Mouse (Mus musculus): Measurements from ENCODE around the gene Apoc3. TPM values are rescaled to one million over a fixed set of nuclear protein-coding genes. Genes with fewer than 3 reads are reported as not detected.

The Apoc3 gene
- not detected in 2 replicates for polyA plus RNA-seq (2014; fragmentation: Nextera tagmentation; extraction: Ambion mirVana)

DNA sequence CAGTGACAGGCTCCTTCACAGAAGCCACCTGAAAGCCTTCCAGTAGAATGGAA lies at the start of gene Apoc3:
TSS of gene Apoc3 (minus strand) at position 41 of the 53 bp plus-strand sequence.
- H3K9ac ChIP-seq (ENCODE audit: low read length): no peak within 1 kb of the TSS
- no peak within 1 kb of the TSS for H3K27ac ChIP-seq (ENCODE audit: low read depth, low read length)
- no peak for DNase-seq (ENCODE audit: low spot score)
- no peaks in the 10 kb centered on the region for H3K4me1 ChIP-seq (ENCODE audit: control insufficient read depth, insufficient read depth, low read length)
- no peak within 1 kb of the TSS for H3K4me2 ChIP-seq (ENCODE audit: low read depth)
- no peaks in the 10 kb centered on the region for H3K36me3 ChIP-seq (ENCODE audit: control insufficient read depth, insufficient read depth, low read length)
- H3K4me3 ChIP-seq (ENCODE audit: low read depth, low read length): no peak within 1 kb of the TSS
- no peak for ATAC-seq (ENCODE audit: insufficient read depth, low FRiP score, low TSS enrichment)
- H3K9me3 ChIP-seq (ENCODE audit: control insufficient read depth, low read length): no peaks in the 10 kb centered on the region
- no peaks in the 10 kb centered on the region for H3K27me3 ChIP-seq (ENCODE audit: control insufficient read depth, insufficient read depth, low read length)

DNA sequence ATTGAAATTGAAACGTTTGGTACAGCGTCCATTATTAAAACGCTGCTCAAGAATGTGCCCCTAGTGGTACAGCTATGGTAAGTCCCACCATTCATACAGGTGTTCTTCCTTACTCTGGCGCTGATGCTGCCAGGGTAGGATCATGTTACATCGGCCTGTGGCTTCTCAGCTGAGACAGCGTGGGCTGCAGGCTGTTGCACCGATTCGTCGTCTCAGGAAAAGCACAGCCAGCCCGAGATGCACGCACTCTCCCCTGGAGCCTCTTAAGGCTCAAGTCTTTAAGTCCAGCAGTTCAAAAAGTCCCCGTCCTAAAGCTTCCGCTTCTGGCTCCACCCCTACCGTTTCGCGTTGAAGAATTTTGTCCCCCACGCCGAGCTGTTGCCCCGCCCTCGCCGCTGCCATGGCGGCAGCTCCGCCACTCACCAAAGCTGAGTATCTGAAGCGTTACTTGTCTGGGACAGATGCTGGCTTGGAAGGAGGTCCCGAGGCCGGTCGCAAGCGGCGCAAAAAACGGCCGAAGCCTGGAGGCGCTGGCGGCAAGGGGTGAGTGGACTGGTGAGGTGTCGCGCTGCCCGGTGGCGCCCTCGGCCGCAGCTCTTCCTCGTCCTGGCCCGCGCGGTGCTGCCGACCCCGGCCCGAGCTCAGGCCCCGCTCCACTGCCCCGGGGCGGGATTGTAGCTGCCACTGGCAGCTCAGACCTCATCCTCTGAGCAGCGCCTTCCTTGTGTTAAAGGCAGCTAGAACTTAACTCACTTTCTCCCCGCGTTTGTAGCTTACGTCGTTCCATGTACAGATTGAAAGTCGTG lies 47.4 kb upstream of the Apoc3 start, which contains the start of gene Bud13:
TSS of gene Bud13 (plus strand) at position 378 of the 806 bp plus-strand sequence.
- H3K4me3 ChIP-seq (ENCODE audit: low read depth, low read length): peak within 1 kb of the TSS; percentile 92
- H3K9ac ChIP-seq (ENCODE audit: low read length): peak within 1 kb of the TSS; percentile 90
- no peaks in the 10 kb centered on the region for H3K27me3 ChIP-seq (ENCODE audit: control insufficient read depth, insufficient read depth, low read length)
- H3K4me2 ChIP-seq (ENCODE audit: low read depth): peak within 1 kb of the TSS; percentile 76
- DNase-seq (ENCODE audit: low spot score) (peak; percentile 92), ATAC-seq (ENCODE audit: insufficient read depth, low FRiP score, low TSS enrichment) (peak; percentile 78)
- no peaks in the 10 kb centered on the region for H3K9me3 ChIP-seq (ENCODE audit: control insufficient read depth, low read length)
- peak within 1 kb of the TSS; percentile 60; the same call in 1 of the 2 replicates for H3K27ac ChIP-seq (ENCODE audit: low read depth, low read length)
- under 1% methylated on average over 55 of the region's 55 CpGs for WGBS
- H3K36me3 ChIP-seq (ENCODE audit: control insufficient read depth, insufficient read depth, low read length): peaks cover 13% of the 10 kb centered on the region
- H3K4me1 ChIP-seq (ENCODE audit: control insufficient read depth, insufficient read depth, low read length): peaks cover 6% of the 10 kb centered on the region

DNA sequence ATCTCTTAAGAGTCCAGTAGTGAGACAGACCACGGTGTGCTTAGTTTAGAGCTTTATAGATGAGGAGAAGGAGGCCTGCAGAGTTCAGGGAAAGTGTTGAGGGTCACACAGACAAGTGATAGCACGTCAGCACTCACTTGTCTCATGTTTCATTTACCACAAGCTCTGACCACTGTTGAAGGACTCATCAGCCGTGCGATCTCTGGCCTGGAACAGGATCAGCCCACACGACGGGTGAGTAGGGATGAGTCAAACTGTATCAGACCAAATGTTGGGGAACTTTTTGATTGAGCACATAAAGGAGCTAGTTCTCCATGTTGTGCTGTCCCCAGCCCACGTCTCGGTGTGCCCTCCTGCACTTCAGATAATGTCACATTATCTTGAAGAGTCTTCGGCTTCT lies 39.1 kb upstream of the Apoc3 start:
- H3K4me3 ChIP-seq (ENCODE audit: low read depth, low read length): no peak overlapping the region
- peaks cover 8% of the 10 kb centered on the region for H3K36me3 ChIP-seq (ENCODE audit: control insufficient read depth, insufficient read depth, low read length)
- no peaks in the 10 kb centered on the region for H3K9me3 ChIP-seq (ENCODE audit: control insufficient read depth, low read length)
- no peak overlapping the region for H3K9ac ChIP-seq (ENCODE audit: low read length)
- DNase-seq (ENCODE audit: low spot score): no peak
- H3K4me1 ChIP-seq (ENCODE audit: control insufficient read depth, insufficient read depth, low read length): no peaks in the 10 kb centered on the region
- no peak for ATAC-seq (ENCODE audit: insufficient read depth, low FRiP score, low TSS enrichment)
- 92% methylated on average over 9 of the region's 9 CpGs for WGBS
- no peaks in the 10 kb centered on the region for H3K27me3 ChIP-seq (ENCODE audit: control insufficient read depth, insufficient read depth, low read length)
- no peak overlapping the region for H3K27ac ChIP-seq (ENCODE audit: low read depth, low read length)
- no peak overlapping the region for H3K4me2 ChIP-seq (ENCODE audit: low read depth)

DNA sequence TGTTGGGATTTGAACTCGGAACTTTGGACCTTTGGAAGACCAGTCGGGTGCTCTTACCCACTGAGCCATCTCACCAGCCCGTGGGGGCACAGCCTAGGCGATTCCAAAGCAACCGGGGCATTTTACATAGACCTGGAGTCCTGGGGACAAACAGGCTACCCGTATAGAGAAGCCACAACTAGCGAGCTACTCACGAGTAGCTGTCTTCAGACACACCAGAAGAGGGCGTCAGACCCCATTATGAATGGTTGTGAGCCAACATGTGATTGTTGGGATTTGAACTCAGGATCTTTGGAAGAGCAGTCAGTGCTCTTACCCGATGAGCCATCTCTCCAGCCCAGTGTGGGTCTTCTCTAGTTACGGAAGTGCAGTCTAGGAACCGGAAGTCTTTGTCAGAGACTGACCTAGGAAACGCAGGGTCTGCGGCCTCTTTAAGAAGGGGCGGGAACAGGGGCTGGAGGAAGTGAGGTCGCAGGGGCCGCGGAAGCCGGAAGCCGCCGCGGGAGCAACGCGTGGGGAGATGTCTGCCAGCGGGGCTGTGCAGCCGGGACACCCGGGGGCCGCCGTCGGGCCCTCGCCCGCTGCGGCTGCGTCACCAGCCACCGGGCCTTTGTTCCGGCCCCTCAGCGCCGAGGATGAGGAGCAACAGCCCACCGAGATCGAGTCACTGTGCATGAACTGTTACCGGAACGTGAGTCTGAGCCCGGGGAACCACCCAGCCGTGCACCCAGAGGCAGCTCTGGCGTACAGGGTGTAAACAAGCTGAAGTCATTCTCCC lies 37.4 kb upstream of the Apoc3 start, which contains the start of gene Zpr1:
TSS of gene Zpr1 (plus strand) at position 388 of the 778 bp plus-strand sequence.
- Histone ChIP-seq H3K9ac (ENCODE audit: low read length) (peak within 1 kb of the TSS; percentile 58), H3K36me3 (ENCODE audit: control insufficient read depth, insufficient read depth, low read length) (peaks cover 2% of the 10 kb centered on the region; the same call in 1 of the 2 replicates), H3K4me2 (ENCODE audit: low read depth) (peak within 1 kb of the TSS; percentile 73), H3K9me3 (ENCODE audit: control insufficient read depth, low read length) (no peaks in the 10 kb centered on the region), H3K4me1 (ENCODE audit: control insufficient read depth, insufficient read depth, low read length) (no peaks in the 10 kb centered on the region), H3K27ac (ENCODE audit: low read depth, low read length) (no peak within 1 kb of the TSS), H3K27me3 (ENCODE audit: control insufficient read depth, insufficient read depth, low read length) (no peaks in the 10 kb centered on the region), H3K4me3 (ENCODE audit: low read depth, low read length) (peak within 1 kb of the TSS; percentile 73)
- 5% methylated on average over 45 of the region's 45 CpGs for WGBS
- ATAC-seq (ENCODE audit: insufficient read depth, low FRiP score, low TSS enrichment) (peak; percentile 96), DNase-seq (ENCODE audit: low spot score) (peak; percentile 90)

GRCm38 (mm10) chr9:46272070-46272469 lies 36.6 kb upstream of the Apoc3 start:
- 90% methylated on average over 9 of the region's 9 CpGs for whole genome bisulfite sequencing
- Histone ChIP-seq H3K4me3 (ENCODE audit: low read depth, low read length) (no peak overlapping the region), H3K36me3 (ENCODE audit: control insufficient read depth, insufficient read depth, low read length) (peaks cover 2% of the 10 kb centered on the region; the same call in 1 of the 2 replicates), H3K9me3 (ENCODE audit: control insufficient read depth, low read length) (no peaks in the 10 kb centered on the region), H3K9ac (ENCODE audit: low read length) (no peak overlapping the region), H3K4me1 (ENCODE audit: control insufficient read depth, insufficient read depth, low read length) (no peaks in the 10 kb centered on the region), H3K4me2 (ENCODE audit: low read depth) (no peak overlapping the region), H3K27ac (ENCODE audit: low read depth, low read length) (no peak overlapping the region), H3K27me3 (ENCODE audit: control insufficient read depth, insufficient read depth, low read length) (no peaks in the 10 kb centered on the region)
- DNase-seq (ENCODE audit: low spot score) (no peak), ATAC-seq (ENCODE audit: insufficient read depth, low FRiP score, low TSS enrichment) (no peak)

DNA sequence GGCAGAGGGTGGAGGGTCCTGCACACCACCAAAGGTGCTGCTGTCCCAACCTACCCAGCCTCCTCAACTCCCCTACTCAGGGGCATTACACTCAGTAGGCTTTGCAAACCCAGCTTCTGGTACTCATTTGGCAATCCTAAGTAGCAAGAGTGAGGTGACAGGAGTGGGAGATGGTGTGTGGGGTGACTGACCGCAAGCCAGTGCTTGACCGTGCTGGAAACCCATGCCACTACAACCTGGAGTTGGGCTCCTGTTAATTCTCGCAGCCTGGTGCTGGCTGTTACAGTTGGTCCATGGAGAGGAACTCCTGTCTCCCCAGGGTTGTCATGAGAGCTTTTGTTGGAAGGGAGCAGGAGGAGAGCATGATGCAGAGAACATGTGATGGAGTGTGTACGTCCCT lies 35.3 kb upstream of the Apoc3 start:
- Histone ChIP-seq H3K27me3 (ENCODE audit: control insufficient read depth, insufficient read depth, low read length) (no peaks in the 10 kb centered on the region), H3K9me3 (ENCODE audit: control insufficient read depth, low read length) (no peaks in the 10 kb centered on the region), H3K9ac (ENCODE audit: low read length) (no peak overlapping the region), H3K36me3 (ENCODE audit: control insufficient read depth, insufficient read depth, low read length) (no peaks in the 10 kb centered on the region), H3K4me1 (ENCODE audit: control insufficient read depth, insufficient read depth, low read length) (no peaks in the 10 kb centered on the region), H3K27ac (ENCODE audit: low read depth, low read length) (no peak overlapping the region), H3K4me3 (ENCODE audit: low read depth, low read length) (no peak overlapping the region), H3K4me2 (ENCODE audit: low read depth) (no peak overlapping the region)
- DNase-seq (ENCODE audit: low spot score): no peak
- ATAC-seq (ENCODE audit: insufficient read depth, low FRiP score, low TSS enrichment): no peak
- WGBS: 91% methylated on average over 4 of the region's 4 CpGs

GRCm38 (mm10) chr9:46269125-46269524 lies 33.7 kb upstream of the Apoc3 start:
- no peak overlapping the region for H3K9ac ChIP-seq (ENCODE audit: low read length)
- WGBS: 91% methylated on average over 5 of the region's 5 CpGs
- H3K27ac ChIP-seq (ENCODE audit: low read depth, low read length): no peak overlapping the region
- no peaks in the 10 kb centered on the region for H3K36me3 ChIP-seq (ENCODE audit: control insufficient read depth, insufficient read depth, low read length)
- no peak overlapping the region for H3K4me2 ChIP-seq (ENCODE audit: low read depth)
- H3K4me1 ChIP-seq (ENCODE audit: control insufficient read depth, insufficient read depth, low read length): no peaks in the 10 kb centered on the region
- DNase-seq (ENCODE audit: low spot score) (no peak), ATAC-seq (ENCODE audit: insufficient read depth, low FRiP score, low TSS enrichment) (no peak)
- no peaks in the 10 kb centered on the region for H3K9me3 ChIP-seq (ENCODE audit: control insufficient read depth, low read length)
- H3K27me3 ChIP-seq (ENCODE audit: control insufficient read depth, insufficient read depth, low read length): no peaks in the 10 kb centered on the region
- no peak overlapping the region for H3K4me3 ChIP-seq (ENCODE audit: low read depth, low read length)

GRCm38 (mm10) chr9:46268343-46268873 lies 33.0 kb upstream of the Apoc3 start, which contains the start of gene Apoa5:
Gene Apoa5, plus strand, starts transcription at chr9:46268633.
- ATAC-seq (ENCODE audit: insufficient read depth, low FRiP score, low TSS enrichment): no peak
- Histone ChIP-seq H3K27ac (ENCODE audit: low read depth, low read length) (no peak within 1 kb of the TSS), H3K4me1 (ENCODE audit: control insufficient read depth, insufficient read depth, low read length) (no peaks in the 10 kb centered on the region), H3K36me3 (ENCODE audit: control insufficient read depth, insufficient read depth, low read length) (no peaks in the 10 kb centered on the region), H3K27me3 (ENCODE audit: control insufficient read depth, insufficient read depth, low read length) (no peaks in the 10 kb centered on the region), H3K4me3 (ENCODE audit: low read depth, low read length) (no peak within 1 kb of the TSS), H3K9me3 (ENCODE audit: control insufficient read depth, low read length) (no peaks in the 10 kb centered on the region), H3K4me2 (ENCODE audit: low read depth) (no peak within 1 kb of the TSS), H3K9ac (ENCODE audit: low read length) (no peak within 1 kb of the TSS)
- DNase-seq (ENCODE audit: low spot score): no peak
- WGBS: 59% methylated on average over 7 of the region's 7 CpGs
